Mouse (Mus musculus): Measurements from ENCODE around the gene Slc8a2.

GRCm38 (mm10) chr7:16174597-16175541 is 45.2 kb downstream of the Slc8a2 start, which contains the start of gene Meis3:
- TF ChIP-seq CTCF (IDR thresholded peaks at IDR 0.05; ENCODE audit: extremely low read depth, insufficient read length, insufficient replicate concordance, low read depth, low read length) (no peak), POLR2A (IDR thresholded peaks at IDR 0.05; ENCODE audit: low read depth, low read length) (no peak)

All from small intestine, adult 2 months (tissue).